Mouse (Mus musculus): ENCODE data around the gene Dnah17. TPM values are rescaled to one million over a fixed set of nuclear protein-coding genes. Genes with fewer than 3 reads are reported as not detected.

Dnah17 gene
- total and polyA plus RNA-seq, 3 experiments = under 0.01 to 0.12 (median 0.03) TPM

Small RNA genes lying within 50 kb of the gene (microRNA-seq; reads per million reads assigned to microRNA genes)
- gene Mir6933 = 1.3 to 3.3 reads per million in 2 experiments

Other genes starting within 250 kb of the Dnah17 start
- 1 to 10 TPM; 3.2 to 6.9 TPM for gene Socs3, start 160.6 kb downstream of the Dnah17 start, total RNA-seq (2021)
- 14.1 and 14.8 TPM in 2 replicates for gene Socs3, start 160.6 kb downstream of the Dnah17 start, polyA plus RNA-seq (2012; rRNA removed)
- gene Pgs1, start 144.3 kb downstream of the Dnah17 start, total RNA-seq (2021) = 10 to 100 TPM; 53.9 to 54.5 TPM
- 99.4 and 165 TPM in 2 replicates for gene Pgs1, start 144.3 kb downstream of the Dnah17 start, polyA plus RNA-seq (2012; rRNA removed)
- gene Cyth1, start 118.0 kb upstream of the Dnah17 start, total RNA-seq (2021) = 10 to 100 TPM; 28.9 to 34.0 TPM
- 13.8 and 16.1 TPM in 2 replicates for gene Cyth1, start 118.0 kb upstream of the Dnah17 start, polyA plus RNA-seq (2012; rRNA removed)
- gene Usp36, start 159.6 kb upstream of the Dnah17 start, total RNA-seq (2021) = 10 to 100 TPM; 18.7 to 26.2 TPM
- 21.4 and 22.4 TPM in 2 replicates for gene Usp36, start 159.6 kb upstream of the Dnah17 start, polyA plus RNA-seq (2012; rRNA removed)
- gene Cep295nl, start 211.9 kb upstream of the Dnah17 start, total RNA-seq (2021) = under 1 TPM; 0.46 to 0.93 TPM
- 0.12 TPM in 1 of 2 replicates, not detected in the other for gene Cep295nl, start 211.9 kb upstream of the Dnah17 start, polyA plus RNA-seq (2012; rRNA removed)
- 100 to 1,000 TPM in 1 of 2 experiments, 10 to 100 TPM in 1; 89.7 to 198 TPM for gene Timp2, start 225.1 kb upstream of the Dnah17 start, total RNA-seq (2021)
- gene Timp2, start 225.1 kb upstream of the Dnah17 start, polyA plus RNA-seq (2012; rRNA removed) = 79.4 and 126 TPM in 2 replicates